Mouse (Mus musculus): ENCODE data around the gene Pxmp2.

GRCm38 (mm10) chr5:110287084-110287475 is 1.1 kb upstream of the Pxmp2 start:
- TF ChIP-seq MEF2A (IDR thresholded peaks at IDR 0.05; ENCODE audit: borderline replicate concordance, low read depth, low read length) = no peak
- TF ChIP-seq EP300 (IDR thresholded peaks at IDR 0.05; ENCODE audit: low read length) = no peak
- TF ChIP-seq UBTF (IDR thresholded peaks at IDR 0.05; ENCODE audit: low read depth, low read length) = no peak
- TF ChIP-seq CTCF (conservative IDR thresholded peaks at IDR 0.05 in 1 of 2, IDR thresholded peaks at IDR 0.05 in 1 of 2; ENCODE audit: low read depth in 2 of 2, low read length in 2 of 2) = no peak
- TF ChIP-seq BHLHE40 (IDR thresholded peaks at IDR 0.05; ENCODE audit: low read depth, low read length) = no peak
- no peak for TF ChIP-seq CHD1 (IDR thresholded peaks at IDR 0.05; ENCODE audit: low read depth, low read length)
- TF ChIP-seq SIN3A (IDR thresholded peaks at IDR 0.05; ENCODE audit: low read length) = no peak
- TF ChIP-seq MAX (IDR thresholded peaks at IDR 0.05; ENCODE audit: low read length) = no peak
